Comparison of ENCODE assay signal across 10 mouse cellular contexts in genomic region chr7:130332515-130333220, GRCm38 (mm10).
DNase-seq lines count a peak whose midpoint lies in the region; ATAC-seq lines count a peak whose summit lies in the region.
"Had no signal": no experiment of that assay in that cellular context is flagged by ENCODE, and none has a peak within 500 bp of the region (broad histone marks: within the 10 kb centered on the region; RNA-seq: fewer than 3 reads in every experiment).

No protein-coding gene starts in this region.

- no peaks in the 10 kb centered on the region for H3K36me3 ChIP-seq in heart, embryonic 14.5 days (ENCODE audit: control insufficient read depth, insufficient read depth, low read length)

- no peak overlapping the region for H3K4me3 ChIP-seq in heart, embryonic 14.5 days (ENCODE audit: control insufficient read depth in 1 of 2, insufficient read depth in 1 of 2, low read depth in 1 of 2, low read length in 2 of 2)

- no peak overlapping the region for H3K4me2 ChIP-seq in heart, embryonic 14.5 days (ENCODE audit: low read length)

- H3K27me3 ChIP-seq in heart, embryonic 14.5 days (ENCODE audit: control insufficient read depth, insufficient read depth, low read length) = peaks cover 17% of the 10 kb centered on the region

- DNase-seq in kidney, postnatal 10 days = peak; percentile 16
- DNase-seq in kidney, adult 11 months = no peak
- DNase-seq in NIH3T3 (ENCODE audit: low read depth) = peak; percentile 19
- DNase-seq in brain, embryonic 18.5 days (ENCODE audit: low read depth, low spot score) = peak; percentile 10
- DNase-seq in lung, postnatal 25 days (ENCODE audit: low spot score) = no peak
- no peak for DNase-seq in ovary, postnatal 10 days (ENCODE audit: low spot score)
- DNase-seq: cerebellum, postnatal 14 days; kidney, adult 8-10 months; right cerebral cortex, postnatal 14 days had no signal

- WGBS in heart, embryonic 14.5 days = 70% methylated on average over 11 of the region's 11 CpGs

- no peak overlapping the region for H3K9ac ChIP-seq in heart, embryonic 14.5 days (ENCODE audit: low read length)

- no peaks in the 10 kb centered on the region for H3K9me3 ChIP-seq in heart, embryonic 14.5 days (ENCODE audit: control insufficient read depth, low read length)

- peaks cover 0 to 2% of the 10 kb centered on the region in 2 experiments; a peak in 3 of 4 replicates for H3K4me1 ChIP-seq in heart, embryonic 14.5 days (ENCODE audit: control insufficient read depth in 2 of 2, insufficient read depth in 2 of 2, low read length in 2 of 2)

- peak; percentile 59 for ATAC-seq in heart, embryonic 14.5 days (ENCODE audit: insufficient number of reproducible peaks, insufficient read depth, low FRiP score, low read depth)

- H3K27ac ChIP-seq in heart, embryonic 14.5 days (replicated peaks in 1 of 2; ENCODE audit: control insufficient read depth in 1 of 2, insufficient read depth in 1 of 2, low read depth in 2 of 2, low read length in 2 of 2) = peak overlapping the region; percentile 36 to 46; a peak in 3 of 4 replicates

Comparison
In these comparisons a context has a peak if more than half of its experiments do, and no peak if none do; other contexts are left out.
1. DNase-seq: peak in kidney, postnatal 10 days (single experiment), NIH3T3 (single experiment) and brain, embryonic 18.5 days (single experiment); none in kidney, adult 11 months (single experiment), lung, postnatal 25 days (single experiment) and ovary, postnatal 10 days (single experiment).